Mouse (Mus musculus) ES-E14 (cell line): ENCODE data around the gene Rbmx2. TPM values are rescaled to one million over a fixed set of nuclear protein-coding genes. Genes with fewer than 3 reads are reported as not detected.

Experiments used
- DNase-seq: peaks from one replicate; pipeline ENCODE4 v3.0.0-alpha.2; 2013; ENCODE audit warnings: low read depth, low spot score
- H3K27ac ChIP-seq: 2 replicates; pipeline ENCODE4 v1.5.1; 2012; ENCODE audit warnings: low read depth, mild to moderate bottlenecking, low read length, moderate library complexity, mixed read lengths; ENCODE audit not compliant: poor library complexity, insufficient read depth, severe bottlenecking
- H3K36me3 ChIP-seq: 2 replicates; pipeline ENCODE4 v1.6.1; 2012; ENCODE audit warnings: mild to moderate bottlenecking, low read length, moderate library complexity, mixed read lengths; ENCODE audit not compliant: control insufficient read depth, poor library complexity, insufficient read depth, severe bottlenecking
- H3K4me1 ChIP-seq, 2 experiments: fragments of 150-350 bp in 1 of 2; sonication (generic) in 1 of 2; 2 replicates each; pipeline ENCODE4 v1.6.1; 2012; ENCODE audit warnings: low read length in 2 of 2, mild to moderate bottlenecking in 1 of 2, mixed read lengths in 1 of 2; ENCODE audit not compliant: control insufficient read depth in 2 of 2, insufficient read depth in 2 of 2, poor library complexity in 1 of 2
- H3K4me3 ChIP-seq, 2 experiments: fragments of 150-350 bp in 1 of 2; sonication (generic) in 1 of 2; 2 replicates each; pipeline ENCODE4 v1.5.1; 2012; ENCODE audit warnings: low read length in 2 of 2, low read depth in 1 of 2, mild to moderate bottlenecking in 1 of 2, mixed read lengths in 1 of 2; ENCODE audit not compliant: insufficient read depth in 1 of 2, poor library complexity in 1 of 2, severe bottlenecking in 1 of 2
- H3K9ac ChIP-seq: 2 replicates; pipeline ENCODE4 v1.6.1; 2012; ENCODE audit warnings: low read depth, mild to moderate bottlenecking, low read length, mixed read lengths; ENCODE audit not compliant: poor library complexity, insufficient read depth, severe bottlenecking
- H3K9me3 ChIP-seq: fragments of 150-350 bp; sonication (generic); 2 replicates; pipeline ENCODE4 v1.6.1; 2012; ENCODE audit warnings: low read depth, mild to moderate bottlenecking, low read length; ENCODE audit not compliant: control insufficient read depth, insufficient read depth
- CHD2 ChIP-seq: IDR thresholded peaks from 2 replicates; pipeline ENCODE4 v1.6.1; 2014; ENCODE audit warnings: mild to moderate bottlenecking, low read depth, low read length, inconsistent platforms
- HCFC1 ChIP-seq: IDR thresholded peaks from 2 replicates; pipeline ENCODE4 v1.6.1; 2012; ENCODE audit warnings: low read length, inconsistent platforms, borderline replicate concordance; ENCODE audit not compliant: insufficient read depth
- MAFK ChIP-seq: IDR thresholded peaks from 2 replicates; pipeline ENCODE4 v1.6.1; 2014; ENCODE audit warnings: mild to moderate bottlenecking, low read depth, low read length, inconsistent platforms; ENCODE audit not compliant: insufficient read depth
- ZC3H11A ChIP-seq: IDR thresholded peaks from 2 replicates; pipeline ENCODE4 v1.6.1; 2012; ENCODE audit warnings: low read depth, mild to moderate bottlenecking, inconsistent platforms, low read length, borderline replicate concordance
- ZNF384 ChIP-seq: IDR thresholded peaks from 2 replicates; pipeline ENCODE4 v1.6.1; 2012; ENCODE audit warnings: low read depth, low read length, inconsistent platforms
- in situ Hi-C, 2 experiments: fragments of 600-800 bp; cut with MboI; formaldehyde crosslinking; loops; one replicate each; pipeline ENCODE4 v1.15.1; 2025; ENCODE audit warnings: low sequenced_read_pairs in 2 of 2, inconsistent platforms in 1 of 2; ENCODE audit not compliant: unreplicated experiment in 2 of 2
- total RNA-seq: library from RNA; depleted of rRNA; stranded (reverse); fragments of 300-350 nt; gene quantifications from 2 replicates; pipeline ENCODE4 v1.2.3, GENCODE M21; 2012; rRNA removed

Gene Rbmx2
- total RNA-seq, 1 experiment, result 18.4 TPM

DNA sequence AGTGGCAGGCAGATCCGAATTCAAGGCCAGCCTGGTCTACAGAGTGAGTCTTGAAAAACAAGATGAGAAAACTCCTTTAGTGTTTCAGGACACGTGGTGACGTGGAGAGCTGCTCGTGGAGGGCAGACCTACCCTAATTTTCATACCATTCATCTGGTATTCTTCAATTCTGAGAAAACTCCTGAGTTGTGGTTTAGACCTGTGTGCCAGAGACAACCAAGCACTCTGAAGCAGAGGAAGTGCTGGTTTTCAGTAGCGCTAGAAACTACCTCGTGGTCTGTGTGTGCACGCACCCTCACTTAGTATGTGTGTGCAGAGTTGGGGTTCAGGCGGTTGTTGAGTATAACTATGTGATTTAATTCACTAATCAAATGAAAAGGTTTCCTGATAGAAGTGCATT is 18.0 kb downstream of the Rbmx2 start:
- TF ChIP-seq CHD2 (no peak), HCFC1 (no peak), ZC3H11A (no peak), MAFK (no peak), ZNF384 (no peak)
- in situ Hi-C loops, result no loop called here

DNA sequence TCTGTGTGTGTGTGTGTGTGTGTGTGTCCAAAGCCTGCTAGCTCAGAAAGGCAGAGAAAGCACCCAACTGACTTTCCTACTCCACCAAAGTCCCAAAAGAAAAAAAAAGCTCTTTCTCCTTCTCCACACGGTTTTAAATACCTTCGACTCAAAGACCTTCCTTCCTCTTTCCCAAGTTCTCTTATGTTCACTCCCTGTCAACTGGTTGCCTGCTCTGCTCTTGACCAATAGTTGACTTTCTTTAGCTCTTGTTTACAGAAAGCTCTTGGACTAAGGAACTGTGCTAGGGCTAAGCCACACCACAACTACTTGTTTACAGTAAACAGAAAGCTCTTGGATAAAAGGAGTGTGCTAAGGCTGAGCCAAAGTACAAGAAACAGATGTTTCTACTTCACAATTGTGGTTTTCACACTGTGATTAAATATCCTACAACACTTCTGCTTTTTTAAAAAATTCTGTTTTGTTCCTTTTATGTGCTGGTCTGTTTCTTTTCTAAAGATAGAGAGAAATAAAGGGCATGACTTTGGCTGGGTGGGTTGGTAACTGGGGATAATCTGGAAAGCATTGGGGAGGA is 60.0 kb downstream of the Rbmx2 start:
- no peaks in the 10 kb centered on the region for H3K36me3 ChIP-seq
- H3K4me1 ChIP-seq, result no peaks in the 10 kb centered on the region
- TF ChIP-seq ZC3H11A, result no peak
- TF ChIP-seq HCFC1, result no peak
- TF ChIP-seq ZNF384, result no peak
- TF ChIP-seq CHD2, result no peak
- TF ChIP-seq MAFK, result no peak
- H3K9me3 ChIP-seq, result no peaks in the 10 kb centered on the region
- no peak overlapping the region for H3K9ac ChIP-seq
- H3K4me3 ChIP-seq, result no peak overlapping the region
- H3K27ac ChIP-seq, result no peak overlapping the region
- DNase-seq, result no peak
- in situ Hi-C loops, result no loop called here

More for the DNA sequence above, 18.0 kb downstream of the Rbmx2 start:
- peaks cover 6% of the 10 kb centered on the region for H3K36me3 ChIP-seq
- no peaks in the 10 kb centered on the region for H3K4me1 ChIP-seq
- no peak for DNase-seq
- no peak overlapping the region for H3K4me3 ChIP-seq
- no peak overlapping the region for H3K9ac ChIP-seq
- no peaks in the 10 kb centered on the region for H3K9me3 ChIP-seq
- H3K27ac ChIP-seq, result no peak overlapping the region

Other genes with a start within 250 kb of the Rbmx2 start
- gene Elf4, start 231.9 kb upstream of the Rbmx2 start, total RNA-seq, result 1.9 and 2.7 TPM in 2 replicates
- gene Aifm1, start 181.4 kb upstream of the Rbmx2 start, total RNA-seq, result 88.9 and 118 TPM in 2 replicates
- 0.76 and 1.8 TPM in 2 replicates for gene Rab33a, start 175.7 kb upstream of the Rbmx2 start, total RNA-seq
- 9.0 and 11.3 TPM in 2 replicates for gene Zfp280c, start 100.5 kb upstream of the Rbmx2 start, total RNA-seq
- 4.1 and 5.8 TPM in 2 replicates for gene Slc25a14, start 71.6 kb upstream of the Rbmx2 start, total RNA-seq
- not detected in 2 replicates for gene Gpr119, start 20.5 kb upstream of the Rbmx2 start, total RNA-seq
- 0.09 TPM in 1 of 2 replicates, not detected in the other for gene Gm595, start 182.7 kb downstream of the Rbmx2 start, total RNA-seq